Mouse (Mus musculus) small intestine, adult 2 months (tissue): ENCODE results near the gene Smc1b.

ENCODE experiments used
- CTCF ChIP-seq: fragments of 200-500 bp; IDR thresholded peaks from 2 replicates; pipeline ENCODE4 v1.5.1; 2012; ENCODE audit warnings: low read depth, mild to moderate bottlenecking, control low read depth, inconsistent platforms, low read length, moderate library complexity, mixed read lengths; ENCODE audit not compliant: insufficient replicate concordance, insufficient read length; ENCODE audit errors: extremely low read depth
- POLR2A ChIP-seq: fragments of 200-500 bp; IDR thresholded peaks from 2 replicates; pipeline ENCODE4 v1.6.1; 2012; ENCODE audit warnings: low read depth, mild to moderate bottlenecking, control low read depth, inconsistent platforms, low read length, moderate library complexity

DNA sequence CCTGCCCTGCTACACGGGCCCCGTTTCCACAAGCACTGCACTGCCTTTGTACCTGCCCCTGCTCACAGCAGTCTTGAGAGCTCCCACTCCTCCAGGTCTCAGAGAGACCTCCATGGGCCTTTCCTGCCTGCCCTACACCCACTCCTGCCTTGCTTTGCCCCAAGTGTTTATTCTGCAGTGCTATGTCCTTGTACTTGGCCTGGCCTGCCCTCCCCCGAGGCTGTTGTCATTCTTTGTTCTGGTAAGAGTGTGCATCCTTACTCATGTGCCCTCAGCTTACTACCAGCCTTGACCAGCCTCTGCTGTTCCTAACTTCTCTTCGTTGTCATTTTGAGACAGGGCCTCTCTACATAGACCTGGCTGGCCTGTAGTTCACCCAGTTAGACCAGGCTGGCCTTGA is 83.9 kb downstream of the Smc1b start:
- no peak for TF ChIP-seq CTCF
- no peak for TF ChIP-seq POLR2A
